In genomic region chr4:40996302-40996701, GRCm38 (mm10) we compare ENCODE assay signal across 28 mouse cellular contexts. TPM values are rescaled to one million over a fixed set of nuclear protein-coding genes. Genes with fewer than 3 reads are reported as not detected.
"Had no signal": no experiment of that assay in that cellular context is flagged by ENCODE, and none has a peak within 500 bp of the region (broad histone marks: within the 10 kb centered on the region; RNA-seq: fewer than 3 reads in every experiment).

No protein-coding gene starts in this region.

- H3K4me3 ChIP-seq: left cerebral cortex, adult 2 months; limb, embryonic 12.5 days; limb, embryonic 15.5 days; megakaryocyte, embryonic 14.5 days had no signal

- H3K27me3 ChIP-seq: limb, embryonic 12.5 days; limb, embryonic 15.5 days; megakaryocyte, embryonic 14.5 days had no signal

- H3K9me3 ChIP-seq: limb, embryonic 12.5 days; limb, embryonic 15.5 days; megakaryocyte, embryonic 14.5 days had no signal

- H3K27ac ChIP-seq: hindbrain, postnatal 0 days; left cerebral cortex, adult 2 months; limb, embryonic 12.5 days; limb, embryonic 15.5 days; macrophage; stomach, postnatal 0 days had no signal

- H3K4me1 ChIP-seq: limb, embryonic 12.5 days; limb, embryonic 15.5 days had no signal

- H3K4me2 ChIP-seq: limb, embryonic 12.5 days; limb, embryonic 15.5 days; midbrain, embryonic 11.5 days had no signal

- DNase-seq: kidney, adult 18-20 months; kidney, adult 9 months; kidney, postnatal 14 days; kidney, postnatal 4 days; left cerebral cortex, postnatal 4 days; lung, adult 2 months; lung, postnatal 14 days; midbrain, embryonic 14.5 days; retina, postnatal 1 day; right cerebral cortex, postnatal 25 days; thymus, adult 2 months; thymus, postnatal 14 days; thymus, postnatal 4 days had no signal

- H3K9ac ChIP-seq: limb, embryonic 12.5 days; limb, embryonic 15.5 days had no signal

- ATAC-seq: hindbrain, postnatal 0 days; inflammation-experienced regulatory T-cells, adult 6 months; intestine, embryonic 16.5 days had no signal

RNA-seq across cellular contexts. Expression of gene Aqp7, which starts 51.6 kb away (rescaled TPM):
- total RNA-seq: hindbrain, postnatal 0 days; layer of hippocampus, postnatal 14 days; left cerebral cortex, adult 2 months; left cerebral cortex, postnatal 10 days; left cerebral cortex, postnatal 4 days; midbrain, postnatal 0 days had no signal
- polyA plus RNA-seq: limb, embryonic 12.5 days; macrophage; midbrain, embryonic 11.5 days; midbrain, postnatal 0 days; neural tube, embryonic 11.5 days; neural tube, embryonic 14.5 days had no signal
